Mouse (Mus musculus): ENCODE measurements around the gene Sgo1.
"Not testable (repeated sequence)": the region's sequence is repeated elsewhere in the genome, so short reads cannot be mapped to it uniquely, and the experiment has no call there.

DNA sequence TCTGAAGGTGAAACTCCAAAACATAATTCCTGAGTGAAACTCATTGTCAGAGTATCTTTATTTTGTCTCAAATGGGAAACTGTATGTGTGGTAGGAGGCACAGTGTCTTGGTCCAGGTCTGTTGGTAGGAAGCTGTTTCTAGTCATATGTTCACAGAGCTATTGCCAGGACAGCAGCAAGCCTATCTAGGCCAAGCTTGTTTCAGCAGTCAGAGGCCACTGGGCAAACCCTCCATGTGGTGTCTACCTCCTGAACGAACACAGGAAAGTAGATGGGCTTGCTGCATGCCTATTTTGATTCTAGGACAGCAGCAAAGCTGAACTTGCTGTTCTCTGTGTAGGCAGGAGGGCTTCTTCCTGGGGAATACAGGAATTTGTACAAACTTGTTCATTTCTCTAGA lies 26.0 kb upstream of the Sgo1 start:
- TF ChIP-seq CTCF (conservative IDR thresholded peaks at IDR 0.05; ENCODE audit: insufficient read depth, insufficient read length, low read depth, low read length); POLR2A (IDR thresholded peaks at IDR 0.05; ENCODE audit: low read depth, low read length): not testable (repeated sequence)

Measured in kidney, adult 2 months (tissue).